Mouse (Mus musculus) granulocyte monocyte progenitor cell, adult 5-6 weeks (primary cell): ENCODE results near the gene Lrrc71. TPM values are rescaled to one million over a fixed set of nuclear protein-coding genes. Genes with fewer than 3 reads are reported as not detected.

ENCODE experiments used
- ATAC-seq: replicated peaks from 2 replicates; pipeline ENCODE4 v1.8.0; 2016; ENCODE audit warnings: mild to moderate bottlenecking, moderate TSS enrichment, inconsistent platforms; ENCODE audit not compliant: poor library complexity, severe bottlenecking
- total RNA-seq, 2 experiments: library from RNA; stranded (forward) in 1 of 2; stranded (reverse) in 1 of 2; fragments of 200-712, 200-1000 nt in 1 of 2; fragments of >200 nt in 1 of 2; fragmentation: Nextera tagmentation in 1 of 2; gene quantifications; 2 replicates each; pipeline ENCODE4 v1.2.3; 2014 to 2017

The Lrrc71 gene
- total RNA-seq (2014; fragmentation: Nextera tagmentation) (not detected in 2 replicates), total RNA-seq (2017) (not detected in 2 replicates)

GRCm38 (mm10) chr3:87748431-87748830 lies at the start of gene Lrrc71:
Lrrc71 (minus strand) TSS chr3:87748625.
- ATAC-seq, result no peak

GRCm38 (mm10) chr3:87796736-87797334 lies 48.4 kb upstream of the Lrrc71 start, which contains the start of gene Insrr:
Insrr (plus strand) TSS chr3:87796951.
- ATAC-seq, result peak; percentile 45

- ATAC-seq, result peak; percentile 44; the same call in 1 of the 2 replicates
Observed at GRCm38 (mm10) chr3:87795336-87796277, 47.2 kb upstream of the Lrrc71 start.

GRCm38 (mm10) chr3:87794922-87795325 lies 46.5 kb upstream of the Lrrc71 start, which contains the start of gene Ntrk1:
Ntrk1 (minus strand) TSS chr3:87795162.
- no peak; the same call in 1 of the 2 replicates for ATAC-seq

- no peak for ATAC-seq
Observed at GRCm38 (mm10) chr3:87789768-87790167, 41.3 kb upstream of the Lrrc71 start.

GRCm38 (mm10) chr3:87789248-87789647 lies 40.8 kb upstream of the Lrrc71 start:
- ATAC-seq, result no peak

GRCm38 (mm10) chr3:87785626-87786214 lies 37.3 kb upstream of the Lrrc71 start:
- no peak for ATAC-seq

GRCm38 (mm10) chr3:87785156-87785555 lies 36.7 kb upstream of the Lrrc71 start:
- ATAC-seq, result peak; percentile 71

GRCm38 (mm10) chr3:87783282-87784023 lies 35.0 kb upstream of the Lrrc71 start:
- ATAC-seq, result no peak

- ATAC-seq, result no peak
Observed at GRCm38 (mm10) chr3:87779086-87779485, 30.7 kb upstream of the Lrrc71 start.

- ATAC-seq, result no peak
Observed at GRCm38 (mm10) chr3:87778283-87778682, 29.9 kb upstream of the Lrrc71 start.

- ATAC-seq, result no peak
Observed at GRCm38 (mm10) chr3:87771088-87771487, 22.7 kb upstream of the Lrrc71 start.

GRCm38 (mm10) chr3:87770280-87770679 lies 21.9 kb upstream of the Lrrc71 start:
- ATAC-seq, result peak; percentile 36; the same call in 1 of the 2 replicates

- ATAC-seq, result no peak
Observed at GRCm38 (mm10) chr3:87769506-87769905, 21.1 kb upstream of the Lrrc71 start.

GRCm38 (mm10) chr3:87768844-87769243 lies 20.4 kb upstream of the Lrrc71 start:
- ATAC-seq, result peak; percentile 73

GRCm38 (mm10) chr3:87768431-87768830 lies 20.0 kb upstream of the Lrrc71 start:
- no peak for ATAC-seq

GRCm38 (mm10) chr3:87767764-87768163 lies 19.3 kb upstream of the Lrrc71 start:
- no peak for ATAC-seq

- ATAC-seq, result no peak
Observed at GRCm38 (mm10) chr3:87766284-87766667, 17.9 kb upstream of the Lrrc71 start.

- ATAC-seq, result no peak
Observed at GRCm38 (mm10) chr3:87765631-87766283, 17.3 kb upstream of the Lrrc71 start.

GRCm38 (mm10) chr3:87765091-87765490 lies 16.7 kb upstream of the Lrrc71 start:
- peak; percentile 55 for ATAC-seq
